Mouse (Mus musculus) skeletal muscle tissue, adult 2 months (tissue): ENCODE results near the gene Filip1l.

Experiments used
- DNase-seq: peaks from one replicate; pipeline ENCODE4 v3.0.0-alpha.2; 2012; ENCODE audit warnings: low read depth, low spot score

Filip1l gene

DNA sequence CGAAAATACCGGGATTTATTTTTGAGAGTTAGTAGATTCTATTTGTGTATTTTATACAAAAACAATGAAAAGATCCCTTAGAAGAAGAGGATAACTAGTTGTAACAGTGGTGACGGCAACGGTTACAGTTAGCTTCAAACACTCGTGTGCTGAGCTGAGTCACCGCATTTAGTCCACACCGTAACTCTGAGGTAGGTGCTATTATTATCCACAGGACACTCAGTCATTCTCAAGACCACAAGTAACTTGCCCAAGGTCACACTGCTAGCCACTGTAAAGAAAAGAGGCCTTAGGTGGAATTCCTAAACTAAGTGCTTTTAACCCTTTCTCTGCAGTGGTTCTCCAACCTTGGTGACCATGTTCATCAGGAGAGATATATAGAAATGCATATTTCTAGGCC lies 174.0 kb downstream of the Filip1l start:
- peak; percentile 42 for DNase-seq

DNA sequence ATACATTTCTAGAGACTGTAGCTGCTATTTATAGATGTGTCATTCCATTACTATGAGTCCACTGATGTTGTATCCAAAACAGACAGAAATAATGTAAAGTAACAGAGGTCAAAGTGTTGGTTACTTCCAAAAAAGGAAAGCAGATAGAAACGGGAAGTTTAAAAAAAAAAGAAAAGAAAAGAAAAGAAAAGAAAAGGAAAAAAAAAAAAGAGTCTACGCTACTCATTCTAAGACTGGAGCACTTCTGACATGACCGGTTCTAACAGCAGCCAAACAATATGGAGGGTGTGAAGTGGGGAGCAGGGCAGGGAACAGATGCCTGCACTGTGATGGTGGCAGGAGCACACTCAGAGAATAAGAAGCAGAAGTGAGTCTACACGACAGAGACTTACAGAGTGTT lies 175.6 kb downstream of the Filip1l start:
- no peak for DNase-seq

DNA sequence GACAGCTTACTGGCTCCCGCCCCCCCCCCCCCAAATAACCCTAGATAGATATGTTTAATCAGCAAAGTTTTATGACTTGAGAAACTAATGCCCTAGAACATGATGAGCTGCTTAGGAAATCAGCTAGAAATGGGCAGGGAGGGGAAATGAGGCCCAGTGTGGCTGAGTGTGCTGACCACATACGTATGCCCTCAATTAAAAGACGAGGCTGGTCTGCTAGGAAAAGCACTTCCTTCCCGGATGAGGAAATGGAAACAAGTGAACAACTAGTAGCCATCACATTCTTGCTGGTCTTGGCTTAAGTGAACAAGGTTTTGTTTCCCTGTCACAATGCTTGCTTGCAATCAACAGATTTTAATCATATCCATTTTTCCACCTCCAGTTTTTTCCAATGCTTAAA lies 177.7 kb downstream of the Filip1l start:
- no peak for DNase-seq

DNA sequence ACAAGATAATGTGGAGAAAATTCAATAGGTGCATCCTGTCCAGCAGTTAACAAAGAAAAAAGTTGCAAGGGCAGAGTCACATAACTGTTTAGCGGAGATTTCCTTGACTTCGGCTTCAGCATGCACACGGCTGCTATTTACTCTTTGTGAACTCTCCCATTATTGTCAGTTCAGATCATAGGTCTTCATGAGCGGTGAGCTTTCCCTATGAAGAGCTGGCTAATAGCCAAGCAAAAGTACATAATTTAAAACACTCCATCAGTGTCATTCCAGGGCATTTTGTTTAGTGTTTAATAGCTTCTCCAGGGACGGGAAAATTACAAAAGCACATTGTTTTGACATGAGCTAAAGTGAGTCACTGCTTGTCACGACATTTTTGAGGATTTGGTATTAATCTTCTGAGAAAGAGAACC lies 179.2 kb downstream of the Filip1l start:
- DNase-seq: no peak

DNA sequence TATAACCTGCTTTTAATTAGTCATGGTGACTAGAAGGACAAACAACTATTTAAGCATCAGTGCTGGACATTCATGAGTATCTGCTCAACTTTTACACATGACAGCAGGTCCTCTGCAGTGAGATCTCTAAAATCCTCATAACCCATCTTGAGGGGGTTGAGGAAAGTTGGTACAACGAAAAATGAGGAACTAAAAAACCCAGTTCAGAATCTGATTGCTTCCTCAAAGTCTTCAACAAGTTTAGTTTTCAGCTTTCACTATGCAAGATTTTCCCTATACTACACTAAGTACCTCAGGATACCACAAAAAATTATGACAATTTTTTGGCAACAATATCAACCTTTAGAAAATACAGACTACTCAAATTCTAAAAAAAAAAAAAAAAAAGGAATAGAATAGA lies 181.5 kb downstream of the Filip1l start:
- no peak for DNase-seq

- DNase-seq: no peak
Measured at GRCm38 (mm10) chr16:57534811-57535210, 181.9 kb downstream of the Filip1l start.

- DNase-seq: no peak
Measured at GRCm38 (mm10) chr16:57536511-57536910, 183.6 kb downstream of the Filip1l start.

DNA sequence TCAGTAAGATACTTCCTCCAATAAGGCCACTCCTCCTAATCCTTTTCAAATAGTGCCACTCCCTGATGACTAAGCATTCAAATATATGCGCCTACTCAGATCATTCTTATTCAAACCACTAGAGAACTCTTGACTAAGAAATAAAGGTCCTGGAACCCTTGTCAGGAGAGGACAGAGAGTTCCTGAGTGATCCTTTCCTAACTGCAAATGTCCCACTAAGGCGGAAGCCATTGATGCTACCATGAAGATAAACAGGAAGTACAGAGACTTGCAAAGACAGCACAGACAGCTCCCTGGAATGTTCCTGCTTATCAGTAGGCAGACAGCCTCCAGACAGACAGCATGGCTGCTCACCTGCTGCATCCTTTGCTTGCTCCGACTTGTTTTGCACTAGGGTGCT lies 190.3 kb downstream of the Filip1l start:
- no peak for DNase-seq

DNA sequence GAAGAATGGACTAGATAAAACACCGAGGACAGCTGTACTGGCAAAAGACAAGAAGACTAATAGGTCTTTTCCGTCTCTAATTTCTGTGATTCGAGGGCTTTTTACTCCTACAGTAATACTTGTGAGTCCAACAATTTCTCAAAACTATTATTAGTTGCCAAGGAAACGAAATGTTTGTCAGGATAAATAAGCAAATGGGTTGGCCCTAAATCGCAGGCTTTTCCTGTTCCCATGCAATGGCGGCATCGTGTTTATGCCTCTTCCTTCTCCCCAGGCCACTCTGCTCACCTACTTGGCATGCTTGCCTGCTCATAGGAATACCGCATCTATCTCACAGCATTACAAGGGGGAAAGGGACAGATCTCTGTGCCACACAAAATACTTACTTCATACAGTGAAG lies 191.5 kb downstream of the Filip1l start:
- no peak for DNase-seq

- DNase-seq: no peak
Measured at GRCm38 (mm10) chr16:57546355-57546754, 193.5 kb downstream of the Filip1l start.

- no peak for DNase-seq
Measured at GRCm38 (mm10) chr16:57548608-57549007, 195.7 kb downstream of the Filip1l start.

DNA sequence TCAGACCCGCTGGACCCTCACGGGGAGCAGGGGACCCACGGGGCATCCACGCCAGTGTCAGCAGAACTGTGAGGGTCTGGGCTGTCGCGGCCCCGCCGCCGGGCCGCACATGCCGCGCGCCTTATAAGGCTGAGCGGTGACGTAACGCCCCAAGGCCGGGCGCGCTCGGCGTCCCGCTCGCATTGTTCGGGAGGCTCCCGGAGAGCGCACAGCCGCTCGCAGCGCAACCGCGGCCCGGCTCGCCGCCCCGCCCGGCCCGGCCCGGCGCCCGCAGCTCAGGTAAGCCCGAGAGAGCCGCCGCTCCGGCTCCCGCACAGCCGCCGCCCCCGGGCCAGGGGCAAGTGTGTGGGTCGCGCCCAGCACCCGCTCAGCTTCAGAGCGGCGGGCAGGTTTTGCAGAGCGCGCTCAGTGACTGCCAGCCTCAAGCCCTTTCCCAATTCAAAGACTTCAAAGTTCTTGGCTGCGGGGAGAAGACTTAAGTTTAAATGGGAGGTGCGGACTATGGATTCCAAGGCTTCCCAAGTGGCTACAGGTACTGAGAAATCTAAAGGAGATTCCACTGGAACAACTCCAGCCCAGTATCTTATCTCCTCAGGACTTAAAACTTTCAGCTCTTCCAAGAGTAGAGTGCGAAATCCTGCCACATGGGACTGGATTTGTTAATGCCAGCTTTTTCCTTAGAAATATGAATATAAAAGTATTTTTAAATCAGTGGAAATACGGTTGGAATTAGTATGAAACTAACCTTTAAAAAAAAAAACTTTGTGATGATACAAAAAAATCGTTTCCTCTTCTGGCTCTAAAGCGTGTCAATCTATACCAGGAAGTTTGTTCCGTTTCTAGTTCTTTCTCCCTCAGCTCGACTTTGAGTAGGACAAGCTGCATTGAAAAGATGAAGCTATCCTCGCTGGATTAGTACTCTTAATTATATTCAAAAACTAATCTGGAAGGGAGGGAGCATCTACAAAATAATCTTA lies 196.5 kb downstream of the Filip1l start:
- DNase-seq: no peak

GRCm38 (mm10) chr16:57550088-57550487 lies 197.2 kb downstream of the Filip1l start:
- DNase-seq: no peak

DNA sequence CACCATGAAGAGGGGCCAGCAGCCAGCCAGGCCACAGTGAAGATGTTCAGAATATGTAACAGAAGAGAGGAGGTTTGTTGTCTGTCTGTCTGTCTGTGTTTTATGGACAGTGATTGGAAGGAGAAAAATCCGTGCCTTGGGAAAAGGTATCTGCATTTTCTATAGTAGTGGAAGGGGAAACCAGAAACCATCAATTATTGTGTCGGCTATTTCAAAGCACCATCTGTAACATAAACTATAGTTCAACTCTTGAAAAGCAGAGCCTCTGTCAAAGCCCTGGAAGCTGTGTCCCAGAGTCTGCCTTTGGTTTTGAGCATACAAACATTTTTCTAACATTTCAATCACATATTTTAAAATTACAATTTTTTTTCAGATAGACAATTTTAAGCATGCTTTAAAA lies 197.9 kb downstream of the Filip1l start:
- no peak for DNase-seq

DNA sequence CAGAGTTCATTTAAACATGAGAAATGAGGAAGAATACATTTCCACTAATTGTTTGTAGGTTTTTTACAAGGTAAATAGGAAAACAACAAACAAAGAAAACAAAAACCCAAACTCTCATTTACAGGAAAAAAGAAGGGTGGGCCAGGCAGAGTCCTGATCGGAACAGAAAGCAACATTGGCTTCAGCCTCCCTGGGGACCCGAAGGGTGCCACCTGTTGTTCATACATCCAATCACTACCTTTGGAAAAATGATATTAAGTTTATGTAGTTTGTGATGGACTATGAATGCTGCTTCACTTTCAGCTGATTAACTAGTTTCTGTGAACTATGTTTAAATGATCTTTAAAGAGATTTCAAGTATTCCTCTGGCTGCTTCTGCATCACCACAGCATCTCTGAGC lies 198.7 kb downstream of the Filip1l start:
- no peak for DNase-seq

DNA sequence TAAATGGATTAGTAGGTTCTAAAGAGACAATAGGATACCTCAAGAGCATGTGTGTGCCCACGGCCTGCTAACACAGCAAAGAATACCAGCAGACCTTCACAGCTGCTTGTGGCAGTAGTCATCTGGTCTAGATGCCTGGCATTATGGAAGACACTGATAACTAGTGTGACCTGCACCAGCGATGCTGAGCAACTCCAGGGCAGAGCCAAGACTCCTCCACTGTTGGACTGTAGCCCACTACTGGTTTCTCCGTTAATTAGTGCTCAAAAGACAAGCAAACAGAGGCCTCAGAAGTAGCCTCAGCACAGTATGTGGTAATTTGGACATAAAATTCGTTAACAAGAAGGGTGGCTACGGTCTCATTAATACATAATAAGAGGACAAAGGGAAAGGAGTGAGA lies 199.8 kb downstream of the Filip1l start:
- DNase-seq: no peak

DNA sequence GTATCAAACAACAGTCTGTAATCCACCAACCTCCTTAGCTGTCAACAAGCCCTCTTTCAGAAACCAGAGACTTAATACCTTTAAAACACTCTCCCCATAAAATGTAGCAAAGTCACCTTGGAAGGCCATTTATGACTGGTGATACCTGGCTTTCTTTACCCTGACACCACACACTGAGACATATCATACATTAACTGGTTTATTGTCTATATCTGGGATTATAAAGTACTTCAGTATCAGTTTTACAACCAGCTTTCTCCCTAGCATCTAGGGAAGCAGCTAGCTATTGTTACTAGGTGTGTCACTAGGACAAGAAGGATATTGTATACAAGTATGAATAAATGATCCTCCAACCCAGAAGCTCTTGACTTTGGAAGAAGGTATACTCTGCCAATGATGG lies 200.3 kb downstream of the Filip1l start:
- no peak for DNase-seq

DNA sequence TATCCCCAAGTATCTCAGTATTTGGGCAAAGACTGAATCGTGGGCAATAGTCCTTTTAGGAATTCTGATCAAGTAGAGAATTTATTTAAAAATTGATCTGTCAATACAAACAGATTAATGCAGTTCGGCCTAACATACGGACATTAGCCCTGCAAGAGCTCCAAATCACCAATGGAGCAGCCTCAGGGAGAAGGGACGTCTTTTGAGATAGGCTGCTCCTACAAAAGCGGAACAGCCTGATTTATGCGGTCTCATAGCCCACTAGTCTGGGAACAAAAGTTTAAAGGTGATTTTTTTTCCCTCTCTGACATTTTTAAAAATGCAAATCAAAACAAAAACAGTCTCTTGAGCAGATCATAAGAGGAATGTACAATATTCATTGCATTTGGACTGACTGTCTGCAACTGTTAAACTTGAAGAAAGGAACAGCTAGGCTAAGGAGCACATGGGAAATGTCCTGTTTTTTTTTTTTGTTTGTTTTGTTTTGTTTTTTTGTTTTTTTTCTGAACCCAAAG lies 202.1 kb downstream of the Filip1l start:
- DNase-seq: no peak

DNA sequence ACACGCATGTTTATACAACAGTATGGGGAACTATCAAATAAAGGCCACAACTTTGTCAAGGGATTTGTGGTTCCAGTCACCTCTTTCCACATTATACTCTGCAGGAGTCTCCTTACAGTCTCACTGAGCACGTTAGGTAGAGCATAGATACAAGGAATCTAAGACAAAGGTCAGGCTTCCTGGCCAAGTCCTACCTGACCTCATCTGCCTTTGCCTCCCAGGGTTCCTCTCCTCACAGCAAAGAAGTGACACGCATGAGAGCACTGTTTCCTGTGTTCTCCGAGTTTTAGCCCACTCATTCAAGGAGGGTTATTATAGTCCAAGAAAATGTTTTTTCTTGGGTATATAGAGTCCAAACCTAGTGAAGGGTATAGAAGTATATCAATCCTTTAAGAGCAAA lies 202.8 kb downstream of the Filip1l start:
- no peak for DNase-seq

- DNase-seq: no peak
Measured at GRCm38 (mm10) chr16:57556244-57556643, 203.4 kb downstream of the Filip1l start.

DNA sequence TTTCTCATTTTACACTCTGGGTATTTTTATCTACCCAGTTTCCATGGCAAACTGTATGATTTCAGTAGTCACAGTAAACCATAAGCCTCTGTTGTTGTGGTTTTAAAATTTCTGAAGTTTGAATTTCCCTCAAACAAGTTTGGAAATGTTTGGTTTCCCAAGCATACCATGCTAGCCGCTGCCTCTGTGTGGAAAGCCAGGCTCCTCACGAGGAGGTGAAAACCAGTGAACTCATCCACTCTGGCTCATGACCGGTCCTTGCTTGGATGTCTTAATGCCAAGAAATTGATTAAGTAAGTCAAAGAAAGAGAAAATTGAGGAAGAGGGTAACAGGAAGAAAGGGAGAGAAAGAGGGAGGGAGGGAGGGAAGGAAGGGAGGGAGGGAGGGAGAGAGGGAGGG lies 205.4 kb downstream of the Filip1l start:
- no peak for DNase-seq

DNA sequence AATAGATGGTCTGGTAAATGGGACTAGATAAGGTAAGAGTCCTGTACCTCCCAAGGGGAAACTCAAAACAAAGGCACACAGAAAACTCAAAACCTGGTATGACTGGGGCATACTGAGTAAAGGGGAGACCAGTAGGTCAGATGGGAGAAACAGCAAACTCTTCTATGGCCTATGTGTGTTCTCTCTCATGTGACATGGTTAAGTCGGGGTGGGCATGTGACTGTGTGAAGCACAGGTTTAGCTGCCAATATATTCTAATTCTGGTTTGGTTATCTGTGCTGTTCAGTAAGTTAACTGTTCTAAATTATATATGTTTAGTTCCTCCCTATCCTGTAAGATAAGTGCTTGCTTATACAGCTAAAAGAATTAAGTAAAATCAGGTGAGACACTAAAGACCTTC lies 207.3 kb downstream of the Filip1l start:
- no peak for DNase-seq

- no peak for DNase-seq
Measured at GRCm38 (mm10) chr16:57563453-57563852, 210.6 kb downstream of the Filip1l start.
